Mouse (Mus musculus): ENCODE results near the gene Ndufv1. TPM values are rescaled to one million over a fixed set of nuclear protein-coding genes. Genes with fewer than 3 reads are reported as not detected.
"Not testable (repeated sequence)": the region's sequence is repeated elsewhere in the genome, so short reads cannot be mapped to it uniquely, and the experiment has no call there.

The Ndufv1 gene
- polyA plus RNA-seq, 1 experiment from 2014 or later = 196 TPM

GRCm38 (mm10) chr19:3980917-3981316 lies 31.7 kb downstream of the Ndufv1 start:
- no peaks in the 10 kb centered on the region for H3K36me3 ChIP-seq
- DNase-seq (ENCODE audit: low spot score) = no peak
- H3K27ac ChIP-seq = no peak overlapping the region; the same call in 1 of the 2 replicates
- no peaks in the 10 kb centered on the region for H3K9me3 ChIP-seq
- H3K4me3 ChIP-seq = no peak overlapping the region
- H3K4me1 ChIP-seq (replicated peaks) = peaks cover 56% of the 10 kb centered on the region
- no peaks in the 10 kb centered on the region for H3K27me3 ChIP-seq (ENCODE audit: insufficient read depth, poor library complexity, severe bottlenecking)
- WGBS = 80% methylated on average over 9 of the region's 9 CpGs

- Histone ChIP-seq H3K27ac (peak overlapping the region; percentile 74), H3K9me3 (no peaks in the 10 kb centered on the region), H3K36me3 (no peaks in the 10 kb centered on the region), H3K4me3 (no peak overlapping the region), H3K27me3 (ENCODE audit: insufficient read depth, poor library complexity, severe bottlenecking) (no peaks in the 10 kb centered on the region), H3K4me1 (replicated peaks) (peaks cover 50% of the 10 kb centered on the region)
- peak; percentile 79 for DNase-seq (ENCODE audit: low spot score)
- WGBS = 25% methylated on average over 4 of the region's 4 CpGs
Observed at GRCm38 (mm10) chr19:3980309-3980708, 32.3 kb downstream of the Ndufv1 start.

- WGBS = 75% methylated on average over 2 of the region's 2 CpGs
- peaks cover 27% of the 10 kb centered on the region for H3K4me1 ChIP-seq (replicated peaks)
- no peaks in the 10 kb centered on the region for H3K36me3 ChIP-seq
Observed at GRCm38 (mm10) chr19:3975866-3976265, 36.7 kb downstream of the Ndufv1 start.

GRCm38 (mm10) chr19:3974608-3975007 lies 38.0 kb downstream of the Ndufv1 start:
- H3K36me3 ChIP-seq; H3K27ac ChIP-seq; H3K4me3 ChIP-seq; H3K9me3 ChIP-seq; H3K27me3 ChIP-seq (ENCODE audit: insufficient read depth, poor library complexity, severe bottlenecking); DNase-seq (ENCODE audit: low spot score): not testable (repeated sequence)
- H3K4me1 ChIP-seq (replicated peaks) = peaks cover 16% of the 10 kb centered on the region
- WGBS = 91% methylated on average over 6 of the region's 6 CpGs

More at GRCm38 (mm10) chr19:3975866-3976265, 36.7 kb downstream of the Ndufv1 start:
- Histone ChIP-seq H3K27ac (no peak overlapping the region), H3K27me3 (ENCODE audit: insufficient read depth, poor library complexity, severe bottlenecking) (no peaks in the 10 kb centered on the region), H3K9me3 (no peaks in the 10 kb centered on the region), H3K4me3 (no peak overlapping the region)
- DNase-seq (ENCODE audit: low spot score) = no peak

GRCm38 (mm10) chr19:3972229-3972628 lies 40.4 kb downstream of the Ndufv1 start, which contains the start of gene Aldh3b2:
Aldh3b2 (plus strand) TSS chr19:3972328.
- Histone ChIP-seq H3K4me1 (replicated peaks) (peaks cover 20% of the 10 kb centered on the region), H3K4me3 (no peak within 1 kb of the TSS), H3K27ac (no peak within 1 kb of the TSS), H3K36me3 (no peaks in the 10 kb centered on the region), H3K27me3 (ENCODE audit: insufficient read depth, poor library complexity, severe bottlenecking) (no peaks in the 10 kb centered on the region), H3K9me3 (no peaks in the 10 kb centered on the region)
- WGBS = 43% methylated on average over 9 of the region's 9 CpGs
- no peak for DNase-seq (ENCODE audit: low spot score)

- Histone ChIP-seq H3K36me3 (no peaks in the 10 kb centered on the region), H3K27me3 (ENCODE audit: insufficient read depth, poor library complexity, severe bottlenecking) (no peaks in the 10 kb centered on the region), H3K9me3 (no peaks in the 10 kb centered on the region), H3K27ac (no peak overlapping the region), H3K4me3 (no peak overlapping the region), H3K4me1 (replicated peaks) (peaks cover 14% of the 10 kb centered on the region)
- 70% methylated on average over 3 of the region's 3 CpGs for WGBS
- no peak for DNase-seq (ENCODE audit: low spot score)
Observed at GRCm38 (mm10) chr19:3967258-3967657, 45.3 kb downstream of the Ndufv1 start.

GRCm38 (mm10) chr19:3966330-3967075 lies 46.1 kb downstream of the Ndufv1 start:
- DNase-seq (ENCODE audit: low spot score) = no peak
- Histone ChIP-seq H3K36me3 (no peaks in the 10 kb centered on the region), H3K27ac (no peak overlapping the region), H3K27me3 (ENCODE audit: insufficient read depth, poor library complexity, severe bottlenecking) (no peaks in the 10 kb centered on the region), H3K4me1 (replicated peaks) (peaks cover 12% of the 10 kb centered on the region), H3K4me3 (no peak overlapping the region), H3K9me3 (no peaks in the 10 kb centered on the region)
- 74% methylated on average over 11 of the region's 11 CpGs for WGBS

GRCm38 (mm10) chr19:3964030-3964429 lies 48.6 kb downstream of the Ndufv1 start:
- H3K27ac ChIP-seq = no peak overlapping the region
- H3K36me3 ChIP-seq = no peaks in the 10 kb centered on the region
- no peaks in the 10 kb centered on the region for H3K27me3 ChIP-seq (ENCODE audit: insufficient read depth, poor library complexity, severe bottlenecking)
- H3K4me3 ChIP-seq = no peak overlapping the region
- 78% methylated on average over 4 of the region's 4 CpGs for WGBS
- H3K4me1 ChIP-seq (replicated peaks) = peaks cover 6% of the 10 kb centered on the region; the same call in 1 of the 2 replicates
- no peaks in the 10 kb centered on the region for H3K9me3 ChIP-seq
- DNase-seq (ENCODE audit: low spot score) = no peak

- Histone ChIP-seq H3K4me3 (no peak overlapping the region), H3K9me3 (no peaks in the 10 kb centered on the region), H3K36me3 (no peaks in the 10 kb centered on the region), H3K4me1 (replicated peaks) (no peaks in the 10 kb centered on the region), H3K27ac (no peak overlapping the region), H3K27me3 (ENCODE audit: insufficient read depth, poor library complexity, severe bottlenecking) (no peaks in the 10 kb centered on the region)
- no peak for DNase-seq (ENCODE audit: low spot score)
- whole genome bisulfite sequencing = 12% methylated on average over 2 of the region's 2 CpGs
Observed at GRCm38 (mm10) chr19:3962469-3962868, 50.1 kb downstream of the Ndufv1 start.

- H3K27ac ChIP-seq; H3K4me1 ChIP-seq (replicated peaks); DNase-seq (ENCODE audit: low spot score); H3K36me3 ChIP-seq; H3K27me3 ChIP-seq (ENCODE audit: insufficient read depth, poor library complexity, severe bottlenecking); H3K4me3 ChIP-seq; H3K9me3 ChIP-seq: not testable (repeated sequence)
- WGBS = 90% methylated on average over 6 of the region's 6 CpGs
Observed at GRCm38 (mm10) chr19:3961805-3962204, 50.8 kb downstream of the Ndufv1 start.

GRCm38 (mm10) chr19:3960211-3960610 lies 52.4 kb downstream of the Ndufv1 start:
- H3K27ac ChIP-seq = no peak overlapping the region
- no peaks in the 10 kb centered on the region for H3K9me3 ChIP-seq
- 85% methylated on average over 5 of the region's 5 CpGs for WGBS
- H3K27me3 ChIP-seq (ENCODE audit: insufficient read depth, poor library complexity, severe bottlenecking) = no peaks in the 10 kb centered on the region
- DNase-seq (ENCODE audit: low spot score) = no peak
- no peaks in the 10 kb centered on the region for H3K36me3 ChIP-seq
- no peak overlapping the region for H3K4me3 ChIP-seq
- H3K4me1 ChIP-seq (replicated peaks) = no peaks in the 10 kb centered on the region

- H3K27me3 ChIP-seq (ENCODE audit: insufficient read depth, poor library complexity, severe bottlenecking) = no peaks in the 10 kb centered on the region
- no peak overlapping the region for H3K4me3 ChIP-seq
- 0 out of 2 replicates have a peak, but pooled peaks cover 3% of the 10 kb centered on the region for H3K4me1 ChIP-seq (replicated peaks)
- DNase-seq (ENCODE audit: low spot score) = no peak
- no peak overlapping the region for H3K27ac ChIP-seq
- H3K9me3 ChIP-seq = no peaks in the 10 kb centered on the region
- no peaks in the 10 kb centered on the region for H3K36me3 ChIP-seq
Observed at GRCm38 (mm10) chr19:3959030-3959429, 53.6 kb downstream of the Ndufv1 start.

GRCm38 (mm10) chr19:3958470-3958869 lies 54.1 kb downstream of the Ndufv1 start, which contains the start of gene Aldh3b3:
Aldh3b3 (plus strand) TSS chr19:3958645.
- Histone ChIP-seq H3K4me3 (no peak within 1 kb of the TSS), H3K27ac (no peak within 1 kb of the TSS), H3K27me3 (ENCODE audit: insufficient read depth, poor library complexity, severe bottlenecking) (no peaks in the 10 kb centered on the region), H3K9me3 (no peaks in the 10 kb centered on the region), H3K36me3 (no peaks in the 10 kb centered on the region), H3K4me1 (replicated peaks) (0 out of 2 replicates have a peak, but pooled peaks cover 3% of the 10 kb centered on the region)
- no peak for DNase-seq (ENCODE audit: low spot score)
- 79% methylated on average over 4 of the region's 4 CpGs for WGBS

Measured in hindbrain, embryonic 10.5 days (tissue).